Mouse (Mus musculus): ENCODE data around the gene Smarcal1.
A peak's percentile ranks its signal among the peaks of the same experiment; 100 is the strongest.

Gene Smarcal1

GRCm38 (mm10) chr1:72590636-72591035 is 7.6 kb downstream of the Smarcal1 start:
- no peak for DNase-seq (ENCODE audit: low spot score)

GRCm38 (mm10) chr1:72592350-72592749 is 9.3 kb downstream of the Smarcal1 start:
- no peak for DNase-seq (ENCODE audit: low spot score)

GRCm38 (mm10) chr1:72593340-72593951 is 10.4 kb downstream of the Smarcal1 start:
- no peak for DNase-seq (ENCODE audit: low spot score)

- no peak for DNase-seq (ENCODE audit: low spot score)
Measured at GRCm38 (mm10) chr1:72595686-72596085, 12.6 kb downstream of the Smarcal1 start.

- no peak for DNase-seq (ENCODE audit: low spot score)
Measured at GRCm38 (mm10) chr1:72596231-72596630, 13.2 kb downstream of the Smarcal1 start.

GRCm38 (mm10) chr1:72599146-72600101 is 16.4 kb downstream of the Smarcal1 start:
- DNase-seq (ENCODE audit: low spot score), result no peak

GRCm38 (mm10) chr1:72600778-72601177 is 17.7 kb downstream of the Smarcal1 start:
- DNase-seq (ENCODE audit: low spot score), result no peak

- DNase-seq (ENCODE audit: low spot score), result no peak
Measured at GRCm38 (mm10) chr1:72601233-72601632, 18.2 kb downstream of the Smarcal1 start.

- DNase-seq (ENCODE audit: low spot score), result no peak
Measured at GRCm38 (mm10) chr1:72602186-72602585, 19.1 kb downstream of the Smarcal1 start.

GRCm38 (mm10) chr1:72602803-72603202 is 19.8 kb downstream of the Smarcal1 start:
- DNase-seq (ENCODE audit: low spot score), result no peak

GRCm38 (mm10) chr1:72606186-72606673 is 23.2 kb downstream of the Smarcal1 start:
- DNase-seq (ENCODE audit: low spot score), result no peak

- no peak for DNase-seq (ENCODE audit: low spot score)
Measured at GRCm38 (mm10) chr1:72609129-72609528, 26.1 kb downstream of the Smarcal1 start.

- no peak for DNase-seq (ENCODE audit: low spot score)
Measured at GRCm38 (mm10) chr1:72609887-72610877, 27.1 kb downstream of the Smarcal1 start.

GRCm38 (mm10) chr1:72612172-72612571 is 29.1 kb downstream of the Smarcal1 start:
- no peak for DNase-seq (ENCODE audit: low spot score)

- DNase-seq (ENCODE audit: low spot score), result no peak
Measured at GRCm38 (mm10) chr1:72635221-72635620, 52.2 kb downstream of the Smarcal1 start.

GRCm38 (mm10) chr1:72640658-72641410 is 57.8 kb downstream of the Smarcal1 start:
- DNase-seq (ENCODE audit: low spot score), result peak; percentile 5

GRCm38 (mm10) chr1:72673070-72673469 is 90.0 kb downstream of the Smarcal1 start:
- no peak for DNase-seq (ENCODE audit: low spot score)

All from c-Kit-positive CD71-positive TER-119-positive erythroid progenitor cells, embryonic 14.5 days (primary cell).